Mouse (Mus musculus) liver, embryonic 14.5 days (tissue): Measurements from ENCODE around the gene Fam214a.

Experiments used
- CTCF ChIP-seq: IDR thresholded peaks from 2 replicates; pipeline ENCODE4 v1.5.1; 2016; ENCODE audit warnings: antibody characterized with exemption, low read depth, control low read depth
- EP300 ChIP-seq: IDR thresholded peaks from 2 replicates; pipeline ENCODE4 v1.6.1; 2016; ENCODE audit warnings: antibody characterized with exemption, low read depth

DNA sequence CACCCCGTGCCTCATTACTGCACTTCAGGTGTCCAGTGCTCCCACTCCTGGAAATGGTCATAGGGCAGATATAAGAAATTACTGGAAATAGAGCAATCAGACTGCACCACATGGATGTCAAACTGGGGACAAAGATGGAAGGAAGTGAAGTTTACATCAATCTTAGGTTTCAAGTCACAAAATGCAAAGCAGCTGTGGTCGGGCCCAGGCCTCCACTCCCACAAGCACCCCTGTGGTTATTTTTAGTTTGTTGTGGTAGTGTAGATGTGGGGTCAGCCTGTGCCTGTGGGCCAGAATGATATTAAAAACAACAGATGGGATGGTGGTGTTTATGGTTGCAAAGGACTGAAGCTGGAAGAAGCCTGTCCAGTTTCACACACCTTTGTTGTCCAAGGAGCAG lies 33.1 kb downstream of the Fam214a start:
- TF ChIP-seq CTCF (no peak), EP300 (no peak)
